Mouse (Mus musculus): ENCODE results near the gene Ctdnep1.

- TF ChIP-seq CTCF (IDR thresholded peaks at IDR 0.05; ENCODE audit: borderline replicate concordance, extremely low read depth, insufficient read depth, insufficient read length) (no peak), POLR2A (IDR thresholded peaks at IDR 0.05; ENCODE audit: borderline replicate concordance, extremely low read depth, insufficient read depth, insufficient read length, poor library complexity, severe bottlenecking) (no peak)
Measured at GRCm38 (mm10) chr11:69974907-69975306, 6.0 kb upstream of the Ctdnep1 start.
